Mouse (Mus musculus) lung, postnatal 0 days (tissue): Measurements from ENCODE around the gene BC034090. TPM values are rescaled to one million over a fixed set of nuclear protein-coding genes. Genes with fewer than 3 reads are reported as not detected.

Experiments used
- ATAC-seq: fragments of 200-750 bp; cut with Nextera tagmentation; 2 replicates; pipeline ENCODE4 v1.8.0; 2017; ENCODE audit warnings: moderate library complexity
- DNase-seq: peaks from one replicate; pipeline ENCODE4 v3.0.0-alpha.2; 2016; ENCODE audit warnings: low spot score
- H3K27ac ChIP-seq: fragments of 300-500 bp; sonication (generic); 2 replicates; pipeline ENCODE4 v1.5.1; 2014; ENCODE audit warnings: antibody characterized with exemption, mild to moderate bottlenecking, low read length, mixed read lengths
- H3K27me3 ChIP-seq: fragments of 300-500 bp; sonication (generic); replicated peaks from 2 replicates; pipeline ENCODE4 v1.6.1; 2014; ENCODE audit warnings: low read length, mixed read lengths; ENCODE audit not compliant: insufficient read depth
- H3K36me3 ChIP-seq: fragments of 300-500 bp; sonication (generic); 2 replicates; pipeline ENCODE4 v1.6.1; 2014; ENCODE audit warnings: low read length, mixed read lengths; ENCODE audit not compliant: insufficient read depth
- H3K4me1 ChIP-seq: fragments of 300-500 bp; sonication (generic); 2 replicates; pipeline ENCODE4 v1.6.1; 2014; ENCODE audit warnings: antibody characterized with exemption, low read depth, low read length, mixed read lengths; ENCODE audit not compliant: insufficient read depth
- H3K4me2 ChIP-seq: fragments of 300-500 bp; sonication (generic); replicated peaks from 2 replicates; pipeline ENCODE4 v1.6.1; 2014; ENCODE audit warnings: low read depth, mild to moderate bottlenecking, low read length, moderate library complexity, mixed read lengths
- H3K4me3 ChIP-seq: fragments of 300-500 bp; sonication (generic); 2 replicates; pipeline ENCODE4 v1.5.1; 2014; ENCODE audit warnings: low read depth, low read length
- H3K9ac ChIP-seq: fragments of 300-500 bp; sonication (generic); replicated peaks from 2 replicates; pipeline ENCODE4 v1.6.1; 2014; ENCODE audit warnings: low read depth, mild to moderate bottlenecking
- H3K9me3 ChIP-seq: fragments of 300-500 bp; sonication (generic); 2 replicates; pipeline ENCODE4 v1.6.1; 2016; ENCODE audit warnings: low read length, mixed read lengths
- CTCF ChIP-seq: IDR thresholded peaks from 2 replicates; pipeline ENCODE4 v1.5.1; 2016; ENCODE audit warnings: antibody characterized with exemption, mild to moderate bottlenecking
- EP300 ChIP-seq: IDR thresholded peaks from 2 replicates; pipeline ENCODE4 v1.6.1; 2016; ENCODE audit warnings: antibody characterized with exemption, mild to moderate bottlenecking, control low read depth
- WGBS: fragments of 180-500 bp; shearing (Covaris S2); extraction: QIAGEN DNeasy Blood & Tissue Kit; methylation state at CpG from one replicate; pipeline ENCODE4 v1.1.7; 2014; 5-methylcytosine and 5-hydroxymethylcytosine counted together
- polyA plus RNA-seq: library from polyadenylated mRNA; unstranded; fragments of >200 nt; fragmentation: Nextera tagmentation; extraction: Ambion mirVana; gene quantifications from 2 replicates; pipeline ENCODE4 v1.2.1, GENCODE M21; 2015

BC034090 gene
- polyA plus RNA-seq, 1 experiment from 2014 or later: 2.4 TPM

DNA sequence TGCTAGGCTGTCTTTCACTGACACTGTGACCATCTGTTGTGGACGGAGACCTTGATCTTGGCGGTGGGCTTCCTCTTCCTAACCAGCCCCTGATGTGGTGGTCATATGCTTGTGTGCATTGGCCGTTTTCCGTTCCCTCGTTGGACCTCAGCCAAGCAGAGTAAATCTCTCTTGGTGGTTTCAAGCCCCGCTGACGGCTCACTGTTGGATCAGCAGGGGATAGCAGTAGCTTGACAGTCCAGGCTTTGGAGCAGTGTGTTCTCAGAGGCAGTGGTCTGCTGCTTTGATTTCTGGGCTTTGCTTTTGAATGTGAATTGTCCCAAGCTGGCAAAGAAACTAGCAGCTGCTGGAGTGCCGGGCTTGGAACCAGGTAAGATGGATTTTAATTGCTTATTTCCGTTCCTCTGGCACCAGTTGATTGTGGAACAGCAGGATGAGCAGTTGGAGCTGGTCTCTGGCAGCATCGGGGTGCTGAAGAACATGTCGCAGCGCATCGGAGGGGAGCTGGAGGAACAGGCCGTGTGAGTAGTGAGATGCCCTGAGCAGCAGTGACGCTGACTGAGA, 51.4 kb downstream of the BC034090 start:
- 63% methylated on average over 15 of the region's 15 CpGs for WGBS

DNA sequence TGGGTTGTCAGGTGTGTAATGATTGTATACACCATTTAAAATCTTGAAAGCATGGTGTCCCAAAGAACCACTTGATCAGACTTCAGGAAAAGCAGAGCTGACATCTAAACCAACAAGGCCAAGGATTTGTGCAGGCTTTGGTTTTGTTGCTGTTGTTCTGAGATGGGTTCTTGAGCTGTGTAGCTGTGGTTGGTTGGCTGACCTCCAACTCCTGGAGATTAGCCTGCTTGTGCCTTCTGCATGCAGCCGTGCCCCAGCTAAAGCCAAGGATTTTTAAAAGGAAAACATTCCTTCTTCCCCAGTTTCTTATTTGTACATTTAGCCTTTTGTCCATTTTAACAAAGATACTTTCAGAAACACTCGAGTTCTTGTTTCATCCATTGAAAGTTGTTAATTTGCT, 52.6 kb downstream of the BC034090 start:
- no peaks in the 10 kb centered on the region for H3K9me3 ChIP-seq
- H3K4me1 ChIP-seq: no peaks in the 10 kb centered on the region
- DNase-seq (no peak), ATAC-seq (no peak)
- no peak overlapping the region for H3K4me3 ChIP-seq
- no peak for TF ChIP-seq CTCF
- no peak for TF ChIP-seq EP300
- peaks cover 21% of the 10 kb centered on the region for H3K36me3 ChIP-seq
- H3K9ac ChIP-seq: no peak overlapping the region
- H3K27ac ChIP-seq: no peak overlapping the region
- H3K27me3 ChIP-seq: no peaks in the 10 kb centered on the region
- WGBS: 37% methylated on average over 2 of the region's 2 CpGs
- H3K4me2 ChIP-seq: no peak overlapping the region

More for the DNA sequence above, 51.4 kb downstream of the BC034090 start:
- Histone ChIP-seq H3K27me3 (no peaks in the 10 kb centered on the region), H3K9me3 (no peaks in the 10 kb centered on the region), H3K4me2 (no peak overlapping the region), H3K4me3 (no peak overlapping the region), H3K36me3 (peaks cover 14% of the 10 kb centered on the region), H3K27ac (no peak overlapping the region), H3K9ac (no peak overlapping the region), H3K4me1 (no peaks in the 10 kb centered on the region)
- no peak for DNase-seq
- no peak for ATAC-seq
- TF ChIP-seq EP300: no peak
- TF ChIP-seq CTCF: no peak

DNA sequence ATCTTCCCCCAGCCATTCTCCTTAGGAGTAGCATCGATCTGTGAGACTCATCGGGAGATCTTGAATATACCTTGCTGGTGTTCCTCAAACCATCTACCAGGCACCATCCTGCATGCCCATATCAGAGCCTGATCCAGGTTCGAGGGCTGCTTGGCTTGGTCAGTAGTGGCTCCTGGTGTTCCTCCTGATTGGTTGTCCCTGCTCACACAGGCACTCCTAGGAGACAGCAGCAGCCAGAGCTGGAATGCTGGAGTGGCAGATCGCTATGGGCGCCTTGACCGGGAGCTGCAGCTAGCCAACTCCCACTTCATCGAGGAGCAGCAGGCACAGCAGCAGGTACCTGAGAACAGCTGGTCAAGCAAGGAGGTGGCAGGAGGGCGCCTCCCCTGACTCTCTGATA, 53.0 kb downstream of the BC034090 start:
- no peak overlapping the region for H3K9ac ChIP-seq
- no peaks in the 10 kb centered on the region for H3K27me3 ChIP-seq
- ATAC-seq (no peak), DNase-seq (no peak)
- H3K4me1 ChIP-seq: no peaks in the 10 kb centered on the region
- no peak overlapping the region for H3K27ac ChIP-seq
- TF ChIP-seq CTCF: no peak
- no peak for TF ChIP-seq EP300
- peaks cover 21% of the 10 kb centered on the region for H3K36me3 ChIP-seq
- H3K4me2 ChIP-seq: no peak overlapping the region
- H3K9me3 ChIP-seq: no peaks in the 10 kb centered on the region
- no peak overlapping the region for H3K4me3 ChIP-seq
- WGBS: 75% methylated on average over 8 of the region's 8 CpGs

DNA sequence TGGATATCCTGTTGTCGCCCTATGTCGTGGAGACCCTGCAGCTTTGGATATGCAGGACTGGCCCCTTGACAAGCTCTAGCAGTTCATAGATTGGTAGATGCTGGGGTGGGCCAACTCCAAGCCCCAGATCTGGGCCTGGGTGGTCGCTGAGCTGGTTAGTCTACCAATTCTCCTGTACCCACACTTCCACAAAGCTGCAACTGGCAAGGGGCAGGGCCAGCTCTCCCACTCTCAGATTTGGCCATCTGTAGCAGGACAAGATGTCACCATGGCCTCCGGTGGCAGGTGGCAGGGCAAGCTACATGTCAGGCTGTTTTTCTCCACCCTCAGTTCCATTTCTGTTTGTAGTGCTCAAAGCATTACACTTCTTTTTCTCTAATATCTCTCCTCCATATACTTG, 55.6 kb downstream of the BC034090 start:
- Histone ChIP-seq H3K9ac (no peak overlapping the region), H3K4me2 (no peak overlapping the region), H3K4me3 (no peak overlapping the region), H3K27me3 (no peaks in the 10 kb centered on the region), H3K27ac (no peak overlapping the region), H3K9me3 (no peaks in the 10 kb centered on the region), H3K36me3 (peaks cover 16% of the 10 kb centered on the region), H3K4me1 (no peaks in the 10 kb centered on the region)
- WGBS: 91% methylated on average over 4 of the region's 4 CpGs
- DNase-seq (no peak), ATAC-seq (no peak)
- TF ChIP-seq CTCF (no peak), EP300 (no peak)

DNA sequence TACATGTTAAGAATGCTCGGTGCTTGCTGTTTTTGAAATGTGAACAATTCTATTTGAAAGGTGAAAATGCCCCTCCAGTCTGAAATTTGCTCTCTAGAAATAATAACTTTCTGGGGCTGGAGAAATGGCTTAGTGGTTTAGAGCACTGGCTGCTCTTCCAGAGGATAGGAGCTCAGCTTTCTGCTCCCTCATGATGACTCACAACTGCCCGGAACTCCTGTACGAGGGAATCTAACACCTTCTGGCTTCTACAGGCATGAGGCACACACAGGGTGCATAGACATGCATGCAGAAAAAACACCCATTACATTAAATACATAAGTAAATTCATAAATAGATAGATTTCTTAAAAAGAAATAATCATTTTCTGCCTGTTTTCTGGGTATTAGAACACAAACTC, 60.1 kb downstream of the BC034090 start:
- no peak overlapping the region for H3K27ac ChIP-seq
- peaks cover 12% of the 10 kb centered on the region for H3K36me3 ChIP-seq
- no peak overlapping the region for H3K4me3 ChIP-seq
- H3K9ac ChIP-seq: no peak overlapping the region
- TF ChIP-seq CTCF (no peak), EP300 (no peak)
- 75% methylated on average over 3 of the region's 3 CpGs for WGBS
- DNase-seq: no peak
- no peak overlapping the region for H3K4me2 ChIP-seq
- no peaks in the 10 kb centered on the region for H3K4me1 ChIP-seq
- no peaks in the 10 kb centered on the region for H3K9me3 ChIP-seq
- no peaks in the 10 kb centered on the region for H3K27me3 ChIP-seq
- no peak for ATAC-seq

DNA sequence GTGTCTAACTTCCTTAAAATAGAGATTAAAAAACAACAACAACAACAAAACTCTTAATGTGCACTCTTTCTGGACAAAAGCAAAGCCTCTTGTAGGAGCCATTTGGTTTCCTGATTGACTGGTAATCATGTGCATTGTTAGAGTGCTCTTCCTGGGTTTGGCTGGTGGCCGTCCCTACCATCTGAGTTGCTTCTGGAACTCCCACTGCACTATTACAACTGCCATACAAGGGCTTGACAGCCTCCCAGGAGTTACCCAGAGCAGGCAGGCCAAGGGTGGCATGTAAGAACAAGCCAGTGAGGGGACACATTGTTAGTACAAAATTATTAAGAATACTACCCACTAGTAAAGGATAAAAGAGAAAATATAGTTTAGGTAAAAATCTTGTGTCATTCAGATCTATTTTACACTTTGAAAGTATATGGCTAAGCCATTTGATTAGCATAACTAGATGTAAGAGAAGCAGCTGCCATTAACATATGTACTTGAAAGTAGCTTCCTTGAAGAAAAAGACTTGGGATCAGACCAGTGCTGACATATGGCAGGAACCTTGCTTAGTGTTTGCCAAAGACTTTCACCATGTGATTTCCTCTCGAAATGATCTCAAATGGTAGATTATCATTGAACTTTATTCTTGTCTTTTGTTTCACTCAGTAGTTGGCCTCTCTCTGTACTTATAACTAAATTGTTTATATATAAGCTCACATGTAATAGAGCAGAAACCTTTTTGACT, 65.9 kb downstream of the BC034090 start:
- 77% methylated on average over 2 of the region's 2 CpGs for WGBS
- TF ChIP-seq EP300: no peak
- TF ChIP-seq CTCF: no peak
- no peak for ATAC-seq

More for the DNA sequence above, 65.9 kb downstream of the BC034090 start:
- Histone ChIP-seq H3K27ac (no peak overlapping the region), H3K4me1 (no peaks in the 10 kb centered on the region), H3K9me3 (no peaks in the 10 kb centered on the region), H3K9ac (no peak overlapping the region), H3K4me2 (no peak overlapping the region), H3K4me3 (no peak overlapping the region), H3K27me3 (no peaks in the 10 kb centered on the region), H3K36me3 (peaks cover 6% of the 10 kb centered on the region)
- no peak for DNase-seq
